Mouse (Mus musculus) urinary bladder, postnatal 36 days (tissue): ENCODE measurements around the gene Anapc13.
A peak's percentile ranks its signal among the peaks of the same experiment; 100 is the strongest.

Experiments
- DNase-seq, 2 experiments: peaks; one replicate each; pipeline ENCODE4 v3.0.0; 2022; ENCODE audit warnings: low spot score in 2 of 2, mixed read lengths in 1 of 2

Gene Anapc13

GRCm38 (mm10) chr9:102631589-102632147 is 5.6 kb downstream of the Anapc13 start:
- no peak for DNase-seq

- DNase-seq = no peak
Observed at GRCm38 (mm10) chr9:102632173-102632572, 6.1 kb downstream of the Anapc13 start.

GRCm38 (mm10) chr9:102632923-102633537 is 6.9 kb downstream of the Anapc13 start:
- DNase-seq = no peak

- DNase-seq = no peak
Observed at GRCm38 (mm10) chr9:102634453-102634852, 8.4 kb downstream of the Anapc13 start.

GRCm38 (mm10) chr9:102636553-102636952 is 10.5 kb downstream of the Anapc13 start:
- DNase-seq = peak; percentile 51 to 60

GRCm38 (mm10) chr9:102637115-102637514 is 11.0 kb downstream of the Anapc13 start:
- DNase-seq = no peak

- DNase-seq = no peak
Observed at GRCm38 (mm10) chr9:102638963-102639362, 12.9 kb downstream of the Anapc13 start.

- no peak for DNase-seq
Observed at GRCm38 (mm10) chr9:102639510-102639909, 13.4 kb downstream of the Anapc13 start.

GRCm38 (mm10) chr9:102641531-102641930 is 15.4 kb downstream of the Anapc13 start:
- DNase-seq = no peak

- DNase-seq = no peak
Observed at GRCm38 (mm10) chr9:102643071-102643485, 17.0 kb downstream of the Anapc13 start.

- peak; percentile 46 to 75 for DNase-seq
Observed at GRCm38 (mm10) chr9:102643486-102644101, 17.5 kb downstream of the Anapc13 start.

- DNase-seq = no peak
Observed at GRCm38 (mm10) chr9:102645119-102645695, 19.1 kb downstream of the Anapc13 start.

- no peak for DNase-seq
Observed at GRCm38 (mm10) chr9:102647010-102647409, 20.9 kb downstream of the Anapc13 start.

- no peak for DNase-seq
Observed at GRCm38 (mm10) chr9:102649917-102650527, 23.9 kb downstream of the Anapc13 start.

- DNase-seq = no peak
Observed at GRCm38 (mm10) chr9:102650637-102651036, 24.5 kb downstream of the Anapc13 start.

- no peak for DNase-seq
Observed at GRCm38 (mm10) chr9:102651199-102651720, 25.2 kb downstream of the Anapc13 start.

- DNase-seq = no peak
Observed at GRCm38 (mm10) chr9:102656355-102657095, 30.4 kb downstream of the Anapc13 start.

GRCm38 (mm10) chr9:102668115-102668514 is 42.0 kb downstream of the Anapc13 start:
- DNase-seq = no peak

GRCm38 (mm10) chr9:102668906-102669305 is 42.8 kb downstream of the Anapc13 start:
- no peak for DNase-seq

- DNase-seq = no peak
Observed at GRCm38 (mm10) chr9:102673381-102673780, 47.3 kb downstream of the Anapc13 start.

- no peak for DNase-seq
Observed at GRCm38 (mm10) chr9:102675922-102676321, 49.8 kb downstream of the Anapc13 start.
